Mouse (Mus musculus) ES-E14 (cell line): Measurements from ENCODE around the gene Ttll9. TPM values are rescaled to one million over a fixed set of nuclear protein-coding genes. Genes with fewer than 3 reads are reported as not detected.

Experiments used
- DNase-seq: peaks from one replicate; pipeline ENCODE4 v3.0.0-alpha.2; 2013; ENCODE audit warnings: low read depth, low spot score
- H3K27ac ChIP-seq: 2 replicates; pipeline ENCODE4 v1.5.1; 2012; ENCODE audit warnings: low read depth, mild to moderate bottlenecking, low read length, moderate library complexity, mixed read lengths; ENCODE audit not compliant: poor library complexity, insufficient read depth, severe bottlenecking
- H3K36me3 ChIP-seq: 2 replicates; pipeline ENCODE4 v1.6.1; 2012; ENCODE audit warnings: mild to moderate bottlenecking, low read length, moderate library complexity, mixed read lengths; ENCODE audit not compliant: control insufficient read depth, poor library complexity, insufficient read depth, severe bottlenecking
- H3K4me1 ChIP-seq, 2 experiments: fragments of 150-350 bp in 1 of 2; sonication (generic) in 1 of 2; 2 replicates each; pipeline ENCODE4 v1.6.1; 2012; ENCODE audit warnings: low read length in 2 of 2, mild to moderate bottlenecking in 1 of 2, mixed read lengths in 1 of 2; ENCODE audit not compliant: control insufficient read depth in 2 of 2, insufficient read depth in 2 of 2, poor library complexity in 1 of 2
- H3K4me3 ChIP-seq, 2 experiments: fragments of 150-350 bp in 1 of 2; sonication (generic) in 1 of 2; 2 replicates each; pipeline ENCODE4 v1.5.1; 2012; ENCODE audit warnings: low read length in 2 of 2, low read depth in 1 of 2, mild to moderate bottlenecking in 1 of 2, mixed read lengths in 1 of 2; ENCODE audit not compliant: insufficient read depth in 1 of 2, poor library complexity in 1 of 2, severe bottlenecking in 1 of 2
- H3K9ac ChIP-seq: 2 replicates; pipeline ENCODE4 v1.6.1; 2012; ENCODE audit warnings: low read depth, mild to moderate bottlenecking, low read length, mixed read lengths; ENCODE audit not compliant: poor library complexity, insufficient read depth, severe bottlenecking
- H3K9me3 ChIP-seq: fragments of 150-350 bp; sonication (generic); 2 replicates; pipeline ENCODE4 v1.6.1; 2012; ENCODE audit warnings: low read depth, mild to moderate bottlenecking, low read length; ENCODE audit not compliant: control insufficient read depth, insufficient read depth
- CHD2 ChIP-seq: IDR thresholded peaks from 2 replicates; pipeline ENCODE4 v1.6.1; 2014; ENCODE audit warnings: mild to moderate bottlenecking, low read depth, low read length, inconsistent platforms
- HCFC1 ChIP-seq: IDR thresholded peaks from 2 replicates; pipeline ENCODE4 v1.6.1; 2012; ENCODE audit warnings: low read length, inconsistent platforms, borderline replicate concordance; ENCODE audit not compliant: insufficient read depth
- MAFK ChIP-seq: IDR thresholded peaks from 2 replicates; pipeline ENCODE4 v1.6.1; 2014; ENCODE audit warnings: mild to moderate bottlenecking, low read depth, low read length, inconsistent platforms; ENCODE audit not compliant: insufficient read depth
- ZC3H11A ChIP-seq: IDR thresholded peaks from 2 replicates; pipeline ENCODE4 v1.6.1; 2012; ENCODE audit warnings: low read depth, mild to moderate bottlenecking, inconsistent platforms, low read length, borderline replicate concordance
- ZNF384 ChIP-seq: IDR thresholded peaks from 2 replicates; pipeline ENCODE4 v1.6.1; 2012; ENCODE audit warnings: low read depth, low read length, inconsistent platforms
- in situ Hi-C, 2 experiments: fragments of 600-800 bp; cut with MboI; formaldehyde crosslinking; loops; one replicate each; pipeline ENCODE4 v1.15.1; 2025; ENCODE audit warnings: low sequenced_read_pairs in 2 of 2, inconsistent platforms in 1 of 2; ENCODE audit not compliant: unreplicated experiment in 2 of 2
- total RNA-seq: library from RNA; depleted of rRNA; stranded (reverse); fragments of 300-350 nt; gene quantifications from 2 replicates; pipeline ENCODE4 v1.2.3, GENCODE M21; 2012; rRNA removed

The Ttll9 gene
- total RNA-seq, 1 experiment = 1.2 TPM

DNA sequence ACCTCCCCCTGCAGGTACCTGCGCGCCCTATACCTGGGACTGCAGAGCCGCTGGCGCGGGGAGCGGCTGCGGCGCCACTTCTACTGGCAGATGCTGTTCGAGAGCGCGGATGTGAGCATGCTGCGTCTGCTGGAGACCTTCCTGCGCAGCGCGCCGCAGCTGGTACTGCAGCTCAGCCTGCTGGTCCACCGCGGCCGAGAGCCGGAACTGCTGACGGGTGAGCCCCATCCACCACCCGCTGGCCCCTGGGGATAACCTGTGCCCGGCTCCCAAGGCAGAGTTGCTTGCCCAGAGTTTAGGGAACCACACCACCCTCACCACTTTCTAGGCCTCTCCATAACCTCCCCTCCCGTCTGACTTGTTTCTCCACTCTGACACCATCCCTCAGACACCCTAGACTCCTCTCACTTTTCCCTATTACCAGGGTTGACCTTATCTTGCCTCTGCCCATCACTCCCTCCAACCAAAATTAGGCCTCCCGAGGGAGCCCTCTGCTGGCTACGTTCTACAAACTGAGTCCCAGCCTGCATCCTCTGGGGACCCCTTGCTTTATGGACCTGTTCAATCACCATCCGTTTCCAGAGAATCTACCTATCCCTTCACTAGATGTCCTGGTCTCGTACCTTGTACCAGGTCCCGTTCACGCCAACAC lies 90.5 kb downstream of the Ttll9 start:
- peak overlapping the region; percentile 46 to 50; a peak in 3 of 4 replicates for H3K4me3 ChIP-seq
- H3K36me3 ChIP-seq = no peaks in the 10 kb centered on the region
- in situ Hi-C loops = no loop called here
- no peaks in the 10 kb centered on the region for H3K9me3 ChIP-seq
- H3K9ac ChIP-seq = 0 out of 2 replicates have a peak overlapping the region, but pooled peaks have one; percentile 4
- no peak for DNase-seq
- TF ChIP-seq ZNF384 (no peak), MAFK (no peak), HCFC1 (no peak), ZC3H11A (no peak), CHD2 (no peak)
- H3K4me1 ChIP-seq = peaks cover 0 to 8% of the 10 kb centered on the region in 2 experiments; a peak in 1 of 4 replicates
- H3K27ac ChIP-seq = no peak overlapping the region

- H3K9ac ChIP-seq = no peak overlapping the region
- H3K4me3 ChIP-seq = no peak overlapping the region
- no peak for TF ChIP-seq ZNF384
- no peak for TF ChIP-seq MAFK
- no peak for TF ChIP-seq CHD2
- TF ChIP-seq HCFC1 = no peak
- no peak for TF ChIP-seq ZC3H11A
- no peaks in the 10 kb centered on the region for H3K9me3 ChIP-seq
- no peaks in the 10 kb centered on the region for H3K36me3 ChIP-seq
- no peak overlapping the region for H3K27ac ChIP-seq
- in situ Hi-C loops = no loop called here
- H3K4me1 ChIP-seq = peaks cover 0 to 6% of the 10 kb centered on the region in 2 experiments; a peak in 1 of 4 replicates
- no peak for DNase-seq
Observed at GRCm38 (mm10) chr2:153053896-153054295, 91.6 kb downstream of the Ttll9 start.

DNA sequence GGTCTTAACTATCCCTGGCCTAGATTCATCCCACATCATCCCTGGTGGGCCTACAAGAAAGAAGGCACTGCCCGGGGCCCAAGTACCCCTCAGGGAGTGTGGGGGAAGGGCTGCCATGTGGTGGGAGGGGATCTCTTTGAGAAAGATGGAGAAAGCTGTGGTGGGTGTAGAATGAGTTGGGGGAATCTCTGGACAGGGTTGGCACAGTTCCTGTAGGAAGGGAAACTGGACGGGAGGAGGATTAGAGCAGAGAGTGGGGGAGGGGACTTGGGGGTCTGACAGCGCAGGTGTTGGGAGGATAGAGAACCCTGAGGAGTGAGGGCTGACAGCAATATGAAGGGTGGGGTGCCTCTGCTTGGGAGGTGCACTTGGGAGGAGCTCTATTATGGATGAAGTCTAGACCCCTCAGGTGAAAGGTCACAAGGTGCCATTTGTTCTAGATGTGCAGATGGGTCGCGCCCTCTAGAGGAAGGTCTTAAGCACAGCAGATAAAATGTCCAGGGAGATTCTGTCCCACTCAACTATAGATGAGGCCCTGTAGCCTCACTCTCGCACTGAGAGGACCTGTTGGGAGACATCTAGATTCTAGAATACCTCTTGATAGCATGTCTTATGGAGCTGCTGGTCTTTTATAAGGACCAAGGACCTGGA lies 93.1 kb downstream of the Ttll9 start:
- Histone ChIP-seq H3K27ac (no peak overlapping the region), H3K9ac (no peak overlapping the region), H3K4me1 (peaks cover 0 to 6% of the 10 kb centered on the region in 2 experiments; a peak in 1 of 4 replicates), H3K36me3 (no peaks in the 10 kb centered on the region), H3K4me3 (no peak overlapping the region), H3K9me3 (no peaks in the 10 kb centered on the region)
- TF ChIP-seq ZNF384 (no peak), ZC3H11A (no peak), MAFK (no peak), HCFC1 (no peak), CHD2 (no peak)
- DNase-seq = no peak
- in situ Hi-C loops = no loop called here

Other genes starting within 250 kb of the Ttll9 start
- 74.5 and 122 TPM in 2 replicates for gene Id1, start 226.2 kb upstream of the Ttll9 start, total RNA-seq
- gene Cox4i2, start 208.3 kb upstream of the Ttll9 start, total RNA-seq = 1.7 and 2.3 TPM in 2 replicates
- 24.9 and 34.9 TPM in 2 replicates for gene Bcl2l1, start 130.8 kb upstream of the Ttll9 start, total RNA-seq
- 63.2 and 77.8 TPM in 2 replicates for gene Tpx2, start 114.5 kb upstream of the Ttll9 start, total RNA-seq
- 0.16 and 0.22 TPM in 2 replicates for gene Mylk2, start 51.1 kb upstream of the Ttll9 start, total RNA-seq
- gene Foxs1, start 29.3 kb upstream of the Ttll9 start, total RNA-seq = 0.36 TPM in 1 of 2 replicates, not detected in the other
- 0.31 and 0.48 TPM in 2 replicates for gene Dusp15, start 10.8 kb upstream of the Ttll9 start, total RNA-seq
- gene Pdrg1, start 52.9 kb downstream of the Ttll9 start, total RNA-seq = 52.2 and 53.3 TPM in 2 replicates
- 0.36 and 1.9 TPM in 2 replicates for gene Xkr7, start 69.4 kb downstream of the Ttll9 start, total RNA-seq
- 1.9 and 2.2 TPM in 2 replicates for gene Ccm2l, start 103.5 kb downstream of the Ttll9 start, total RNA-seq
- 29.3 and 60.8 TPM in 2 replicates for gene Hck, start 146.0 kb downstream of the Ttll9 start, total RNA-seq
- gene Tm9sf4, start 198.8 kb downstream of the Ttll9 start, total RNA-seq = 62.8 and 108 TPM in 2 replicates